Mouse (Mus musculus) thymus, adult 2 months (tissue): ENCODE data around the gene Erv3.

Experiments
- CTCF ChIP-seq: fragments of 200-500 bp; IDR thresholded peaks from 2 replicates; pipeline ENCODE4 v1.5.1; 2012; ENCODE audit warnings: mild to moderate bottlenecking, control low read depth, low read length, moderate library complexity, borderline replicate concordance; ENCODE audit not compliant: control insufficient read depth, poor library complexity, insufficient read depth; ENCODE audit errors: extremely low read depth
- POLR2A ChIP-seq: fragments of 200-500 bp; IDR thresholded peaks from 2 replicates; pipeline ENCODE4 v1.6.1; 2012; ENCODE audit warnings: mild to moderate bottlenecking, low read length, control low read depth, moderate library complexity; ENCODE audit not compliant: control insufficient read depth, poor library complexity, insufficient read depth; ENCODE audit errors: extremely low read depth

- TF ChIP-seq CTCF (no peak), POLR2A (no peak)
Measured at GRCm38 (mm10) chr2:131808856-131809255, 50.7 kb downstream of the Erv3 start.
